15 mouse cellular contexts compared by ENCODE assay signal in genomic region chr6:145471638-145472247, GRCm38 (mm10).
A peak's percentile ranks its signal among the peaks of the same experiment; 100 is the strongest.
DNase-seq lines count a peak whose midpoint lies in the region; ATAC-seq and TF ChIP-seq lines count a peak whose summit lies in the region.
"Had no signal": no experiment of that assay in that cellular context is flagged by ENCODE, and none has a peak within 500 bp of the region (broad histone marks: within the 10 kb centered on the region; RNA-seq: fewer than 3 reads in every experiment).

No protein-coding gene starts in this region.

- TF ChIP-seq POLR2A in kidney, adult 2 months (IDR thresholded peaks at IDR 0.05; ENCODE audit: low read depth, low read length), result no peak

- 0 out of 2 replicates have a peak, but pooled peaks have one; percentile 66 for ATAC-seq in intestine, embryonic 14.5 days (replicated peaks; ENCODE audit: low FRiP score, low TSS enrichment, low read depth)
- no peak for ATAC-seq in intestine, postnatal 0 days
- ATAC-seq in neural tube, embryonic 13.5 days (ENCODE audit: low read depth), result no peak
- no peak for ATAC-seq in neural tube, embryonic 15.5 days (ENCODE audit: low FRiP score)
- peak; percentile 42; the same call in 1 of the 2 replicates for ATAC-seq in hindbrain, embryonic 15.5 days (ENCODE audit: low FRiP score, low read depth)
- ATAC-seq: CD4-positive, CD25-positive, alpha-beta regulatory T cell, adult 4 months had no signal

- no peak overlapping the region for H3K4me3 ChIP-seq in intestine, embryonic 14.5 days (ENCODE audit: low read depth, low read length)
- H3K4me3 ChIP-seq in intestine, postnatal 0 days (ENCODE audit: low read depth, low read length), result no peak overlapping the region
- H3K4me3 ChIP-seq in neural tube, embryonic 13.5 days, result no peak overlapping the region
- H3K4me3 ChIP-seq in neural tube, embryonic 15.5 days (replicated peaks), result no peak overlapping the region
- H3K4me3 ChIP-seq in hindbrain, embryonic 15.5 days, result no peak overlapping the region
- no peak overlapping the region for H3K4me3 ChIP-seq in kidney, adult 2 months (ENCODE audit: insufficient read depth, low read depth, low read length)
- H3K4me3 ChIP-seq: embryonic facial prominence, embryonic 13.5 days had no signal

- no peak overlapping the region for H3K4me2 ChIP-seq in intestine, embryonic 14.5 days (ENCODE audit: low read length)
- H3K4me2 ChIP-seq in intestine, postnatal 0 days (replicated peaks; ENCODE audit: low read depth), result no peak overlapping the region
- H3K4me2 ChIP-seq in neural tube, embryonic 13.5 days, result no peak overlapping the region
- H3K4me2 ChIP-seq in neural tube, embryonic 15.5 days, result no peak overlapping the region
- H3K4me2 ChIP-seq in hindbrain, embryonic 15.5 days, result no peak overlapping the region
- H3K4me2 ChIP-seq: embryonic facial prominence, embryonic 13.5 days had no signal

- H3K36me3 ChIP-seq in intestine, embryonic 14.5 days (ENCODE audit: control insufficient read depth, insufficient read depth, low read length), result no peaks in the 10 kb centered on the region
- no peaks in the 10 kb centered on the region for H3K36me3 ChIP-seq in intestine, postnatal 0 days (ENCODE audit: control insufficient read depth, insufficient read depth)
- H3K36me3 ChIP-seq in neural tube, embryonic 13.5 days, result no peaks in the 10 kb centered on the region
- no peaks in the 10 kb centered on the region for H3K36me3 ChIP-seq in neural tube, embryonic 15.5 days
- H3K36me3 ChIP-seq in hindbrain, embryonic 15.5 days, result no peaks in the 10 kb centered on the region
- H3K36me3 ChIP-seq in kidney, adult 2 months (ENCODE audit: control insufficient read depth, insufficient read depth, low read length), result no peaks in the 10 kb centered on the region
- H3K36me3 ChIP-seq: embryonic facial prominence, embryonic 13.5 days had no signal

- no peaks in the 10 kb centered on the region for H3K9me3 ChIP-seq in intestine, embryonic 14.5 days (ENCODE audit: control insufficient read depth, low read length)
- no peaks in the 10 kb centered on the region for H3K9me3 ChIP-seq in intestine, postnatal 0 days (ENCODE audit: control insufficient read depth)
- H3K9me3 ChIP-seq in neural tube, embryonic 13.5 days, result no peaks in the 10 kb centered on the region
- no peaks in the 10 kb centered on the region for H3K9me3 ChIP-seq in neural tube, embryonic 15.5 days (replicated peaks)
- H3K9me3 ChIP-seq in hindbrain, embryonic 15.5 days, result no peaks in the 10 kb centered on the region
- H3K9me3 ChIP-seq: embryonic facial prominence, embryonic 13.5 days had no signal

- H3K9ac ChIP-seq in intestine, embryonic 14.5 days (ENCODE audit: low read length), result no peak overlapping the region
- H3K9ac ChIP-seq in intestine, postnatal 0 days (ENCODE audit: low read depth, low read length), result no peak overlapping the region
- no peak overlapping the region for H3K9ac ChIP-seq in neural tube, embryonic 13.5 days
- no peak overlapping the region for H3K9ac ChIP-seq in neural tube, embryonic 15.5 days (replicated peaks)
- H3K9ac ChIP-seq in hindbrain, embryonic 15.5 days, result no peak overlapping the region
- H3K9ac ChIP-seq: embryonic facial prominence, embryonic 13.5 days had no signal

- no peak for TF ChIP-seq CTCF in intestine, postnatal 0 days (IDR thresholded peaks at IDR 0.05; ENCODE audit: low read depth)
- TF ChIP-seq CTCF in kidney, adult 2 months (conservative IDR thresholded peaks at IDR 0.05; ENCODE audit: insufficient read depth, insufficient read length, low read depth, low read length), result no peak

- WGBS in intestine, embryonic 14.5 days, result 63% methylated on average over 11 of the region's 11 CpGs
- 60% methylated on average over 11 of the region's 11 CpGs for WGBS in intestine, postnatal 0 days
- WGBS in neural tube, embryonic 13.5 days, result 55% methylated on average over 11 of the region's 11 CpGs
- WGBS in neural tube, embryonic 15.5 days, result 42% methylated on average over 11 of the region's 11 CpGs
- WGBS in hindbrain, embryonic 15.5 days, result 34% methylated on average over 11 of the region's 11 CpGs
- 88% methylated on average over 11 of the region's 11 CpGs for WGBS in kidney, adult 2 months

- no peaks in the 10 kb centered on the region for H3K27me3 ChIP-seq in intestine, embryonic 14.5 days (replicated peaks; ENCODE audit: control insufficient read depth, insufficient read depth, low read length)
- no peaks in the 10 kb centered on the region for H3K27me3 ChIP-seq in intestine, postnatal 0 days (replicated peaks; ENCODE audit: control insufficient read depth, insufficient read depth, low read length)
- H3K27me3 ChIP-seq in neural tube, embryonic 13.5 days, result no peaks in the 10 kb centered on the region
- no peaks in the 10 kb centered on the region for H3K27me3 ChIP-seq in neural tube, embryonic 15.5 days (replicated peaks)
- H3K27me3 ChIP-seq in hindbrain, embryonic 15.5 days, result no peaks in the 10 kb centered on the region
- H3K27me3 ChIP-seq in kidney, adult 2 months (replicated peaks; ENCODE audit: control insufficient read depth, insufficient read depth, low read length), result no peaks in the 10 kb centered on the region
- H3K27me3 ChIP-seq: embryonic facial prominence, embryonic 13.5 days had no signal

- peaks cover 10% of the 10 kb centered on the region; the same call in 1 of the 2 replicates for H3K4me1 ChIP-seq in intestine, embryonic 14.5 days (replicated peaks; ENCODE audit: control insufficient read depth, insufficient read depth, low read length)
- H3K4me1 ChIP-seq in intestine, postnatal 0 days (replicated peaks; ENCODE audit: control insufficient read depth, insufficient read depth, low read length), result no peaks in the 10 kb centered on the region
- H3K4me1 ChIP-seq in neural tube, embryonic 13.5 days (replicated peaks), result peaks cover 38% of the 10 kb centered on the region
- H3K4me1 ChIP-seq in neural tube, embryonic 15.5 days, result peaks cover 16% of the 10 kb centered on the region; the same call in 1 of the 2 replicates
- H3K4me1 ChIP-seq in hindbrain, embryonic 15.5 days (replicated peaks), result peaks cover 15% of the 10 kb centered on the region
- H3K4me1 ChIP-seq in kidney, adult 2 months (ENCODE audit: control insufficient read depth, insufficient read depth, low read length), result no peaks in the 10 kb centered on the region

- H3K27ac ChIP-seq in intestine, embryonic 14.5 days (ENCODE audit: low read depth), result peak overlapping the region; percentile 13; the same call in 1 of the 2 replicates
- no peak overlapping the region for H3K27ac ChIP-seq in intestine, postnatal 0 days (ENCODE audit: low read depth, low read length)
- peak overlapping the region; percentile 30 for H3K27ac ChIP-seq in neural tube, embryonic 13.5 days (replicated peaks)
- H3K27ac ChIP-seq in neural tube, embryonic 15.5 days (replicated peaks), result no peak overlapping the region
- H3K27ac ChIP-seq in hindbrain, embryonic 15.5 days (replicated peaks), result no peak overlapping the region
- H3K27ac ChIP-seq in kidney, adult 2 months (ENCODE audit: insufficient read depth, low read depth, low read length), result no peak overlapping the region
- H3K27ac ChIP-seq: embryonic facial prominence, embryonic 13.5 days had no signal

- no peak for DNase-seq in intestine, embryonic 14.5 days (ENCODE audit: low spot score)
- DNase-seq in retina, embryonic 14.5 days (ENCODE audit: low spot score), result peak; percentile 46
- DNase-seq in heart, adult 8-10 months (ENCODE audit: low spot score), result no peak
- no peak for DNase-seq in kidney, adult 2 months
- DNase-seq: adrenal gland, postnatal 25 days; cerebellum, postnatal 36 days; kidney, adult 18-20 months; lung, postnatal 10 days; thymus, postnatal 36 days had no signal

Comparison
In these comparisons a context has a peak if more than half of its experiments do, and no peak if none do; other contexts are left out.
1. ATAC-seq: peak in intestine, embryonic 14.5 days (single experiment) and hindbrain, embryonic 15.5 days (single experiment); none in intestine, postnatal 0 days (single experiment), neural tube, embryonic 13.5 days (single experiment) and neural tube, embryonic 15.5 days (single experiment).
2. H3K27ac ChIP-seq: peak in intestine, embryonic 14.5 days (single experiment) and neural tube, embryonic 13.5 days (single experiment); none in intestine, postnatal 0 days (single experiment), neural tube, embryonic 15.5 days (single experiment), hindbrain, embryonic 15.5 days (single experiment) and kidney, adult 2 months (single experiment).